Comparison of ENCODE assay signal across 8 mouse cellular contexts in the genomic region with DNA sequence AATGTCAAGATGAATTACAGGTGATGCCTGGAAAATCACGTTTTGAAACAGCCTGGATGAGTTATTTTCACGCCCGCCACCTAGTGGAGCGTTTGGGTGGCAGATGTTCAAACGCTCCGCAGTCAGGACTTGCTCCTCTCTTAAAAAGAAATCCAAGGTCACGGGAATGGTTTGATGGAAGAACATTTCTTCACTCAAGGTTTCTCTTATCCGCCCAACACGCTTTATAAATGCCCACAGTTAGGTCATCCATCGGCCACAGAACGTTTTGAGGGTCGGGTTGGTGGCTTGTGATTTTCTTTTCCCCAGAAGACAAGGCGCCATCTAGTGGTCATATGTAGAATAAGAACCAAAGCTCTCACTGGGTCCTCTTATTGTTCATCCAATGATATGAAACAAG.
DNase-seq lines count a peak whose midpoint lies in the region; ATAC-seq lines count a peak whose summit lies in the region.

No protein-coding gene starts in this region.

- no peaks in the 10 kb centered on the region for H3K27me3 ChIP-seq in embryonic facial prominence, embryonic 13.5 days
- no peaks in the 10 kb centered on the region for H3K27me3 ChIP-seq in limb, embryonic 13.5 days
- H3K27me3 ChIP-seq in midbrain, embryonic 15.5 days (replicated peaks) = no peaks in the 10 kb centered on the region

- H3K9me3 ChIP-seq in embryonic facial prominence, embryonic 13.5 days = no peaks in the 10 kb centered on the region
- no peaks in the 10 kb centered on the region for H3K9me3 ChIP-seq in limb, embryonic 13.5 days
- no peaks in the 10 kb centered on the region for H3K9me3 ChIP-seq in midbrain, embryonic 15.5 days

- peak overlapping the region; percentile 58; the same call in 1 of the 2 replicates for H3K9ac ChIP-seq in embryonic facial prominence, embryonic 13.5 days
- peak overlapping the region; percentile 36; the same call in 1 of the 2 replicates for H3K9ac ChIP-seq in limb, embryonic 13.5 days
- H3K9ac ChIP-seq in midbrain, embryonic 15.5 days = 0 out of 2 replicates have a peak overlapping the region, but pooled peaks have one; percentile 31

- no peak for ATAC-seq in embryonic facial prominence, embryonic 13.5 days (ENCODE audit: insufficient number of reproducible peaks, insufficient read depth, low FRiP score, low TSS enrichment, low read depth)
- ATAC-seq in limb, embryonic 13.5 days (ENCODE audit: low FRiP score, low read depth) = peak; percentile 54
- ATAC-seq in midbrain, embryonic 15.5 days (replicated peaks) = peak; percentile 82

- under 1% methylated on average over 13 of the region's 13 CpGs for WGBS in embryonic facial prominence, embryonic 13.5 days
- 1% methylated on average over 13 of the region's 13 CpGs for WGBS in limb, embryonic 13.5 days
- under 1% methylated on average over 13 of the region's 13 CpGs for WGBS in midbrain, embryonic 15.5 days

- H3K36me3 ChIP-seq in embryonic facial prominence, embryonic 13.5 days = no peaks in the 10 kb centered on the region
- H3K36me3 ChIP-seq in limb, embryonic 13.5 days = no peaks in the 10 kb centered on the region
- no peaks in the 10 kb centered on the region for H3K36me3 ChIP-seq in midbrain, embryonic 15.5 days (replicated peaks)

- H3K4me1 ChIP-seq in embryonic facial prominence, embryonic 13.5 days = no peaks in the 10 kb centered on the region
- H3K4me1 ChIP-seq in limb, embryonic 13.5 days = no peaks in the 10 kb centered on the region
- H3K4me1 ChIP-seq in midbrain, embryonic 15.5 days = 0 out of 2 replicates have a peak, but pooled peaks cover 2% of the 10 kb centered on the region

- DNase-seq in B cell, adult 2 months = peak; percentile 63 to 66
- peak; percentile 59 to 70 for DNase-seq in adrenal gland, postnatal 36 days
- peak; percentile 46 to 65 for DNase-seq in heart, adult 9 months (ENCODE audit: low spot score in 2 of 2)
- DNase-seq in kidney, adult 9 months = peak; percentile 68
- peak; percentile 23 to 70 for DNase-seq in spleen, postnatal 4 days (ENCODE audit: low spot score in 2 of 2)

- H3K27ac ChIP-seq in embryonic facial prominence, embryonic 13.5 days = no peak overlapping the region
- no peak overlapping the region for H3K27ac ChIP-seq in limb, embryonic 13.5 days
- peak overlapping the region; percentile 53; the same call in 1 of the 2 replicates for H3K27ac ChIP-seq in midbrain, embryonic 15.5 days

- H3K4me2 ChIP-seq in embryonic facial prominence, embryonic 13.5 days = peak overlapping the region; percentile 61
- H3K4me2 ChIP-seq in limb, embryonic 13.5 days (replicated peaks) = peak overlapping the region; percentile 65
- H3K4me2 ChIP-seq in midbrain, embryonic 15.5 days = peak overlapping the region; percentile 55

- peak overlapping the region; percentile 45 for H3K4me3 ChIP-seq in embryonic facial prominence, embryonic 13.5 days
- peak overlapping the region; percentile 46 for H3K4me3 ChIP-seq in limb, embryonic 13.5 days
- H3K4me3 ChIP-seq in midbrain, embryonic 15.5 days = peak overlapping the region; percentile 35
